Mouse (Mus musculus) hindbrain, embryonic 14.5 days (tissue): ENCODE results near the gene 2810004N23Rik. TPM values are rescaled to one million over a fixed set of nuclear protein-coding genes. Genes with fewer than 3 reads are reported as not detected.

Experiments
- ATAC-seq: fragments of 200-750 bp; cut with Nextera tagmentation; 2 replicates; pipeline ENCODE4 v1.8.0; 2017; ENCODE audit warnings: moderate number of reproducible peaks, mild to moderate bottlenecking, moderate TSS enrichment, moderate library complexity; ENCODE audit not compliant: low FRiP score
- DNase-seq: peaks from one replicate; pipeline ENCODE4 v3.0.0-alpha.2; 2015; ENCODE audit warnings: low spot score
- H3K27ac ChIP-seq: fragments of 300-500 bp; sonication (generic); 2 replicates; pipeline ENCODE4 v1.5.1; 2014; ENCODE audit warnings: mild to moderate bottlenecking, moderate library complexity
- H3K27me3 ChIP-seq: fragments of 300-500 bp; sonication (generic); 2 replicates; pipeline ENCODE4 v1.6.1; 2014; ENCODE audit warnings: mild to moderate bottlenecking, low read length, mixed read lengths; ENCODE audit not compliant: control insufficient read depth, insufficient read depth
- H3K36me3 ChIP-seq: fragments of 300-500 bp; sonication (generic); replicated peaks from 2 replicates; pipeline ENCODE4 v1.6.1; 2014; ENCODE audit not compliant: control insufficient read depth, insufficient read depth
- H3K4me1 ChIP-seq: fragments of 300-500 bp; sonication (generic); replicated peaks from 2 replicates; pipeline ENCODE4 v1.6.1; 2014; ENCODE audit warnings: antibody characterized with exemption, low read length, mixed read lengths; ENCODE audit not compliant: control insufficient read depth, insufficient read depth
- H3K4me2 ChIP-seq: fragments of 300-500 bp; sonication (generic); replicated peaks from 2 replicates; pipeline ENCODE4 v1.6.1; 2014; ENCODE audit warnings: mild to moderate bottlenecking, moderate library complexity
- H3K4me3 ChIP-seq: fragments of 300-500 bp; sonication (generic); replicated peaks from 2 replicates; pipeline ENCODE4 v1.5.1; 2014; ENCODE audit warnings: mild to moderate bottlenecking, low read length
- H3K9ac ChIP-seq: fragments of 300-500 bp; sonication (generic); 2 replicates; pipeline ENCODE4 v1.6.1; 2014
- H3K9me3 ChIP-seq: fragments of 300-500 bp; sonication (generic); 2 replicates; pipeline ENCODE4 v1.6.1; 2016; ENCODE audit warnings: low read length; ENCODE audit not compliant: control insufficient read depth
- WGBS: fragments of 180-500 bp; shearing (Covaris S2); extraction: QIAGEN DNeasy Blood & Tissue Kit; methylation state at CpG from one replicate; pipeline ENCODE4 v1.1.7; 2014; 5-methylcytosine and 5-hydroxymethylcytosine counted together
- polyA plus RNA-seq: library from polyadenylated mRNA; unstranded; fragments of >200 nt; fragmentation: Nextera tagmentation; extraction: Ambion mirVana; gene quantifications from 2 replicates; pipeline ENCODE4 v1.2.1, GENCODE M21; 2014

The 2810004N23Rik gene
- polyA plus RNA-seq, 1 experiment from 2014 or later, result 18.4 TPM

- H3K36me3 ChIP-seq, result peaks cover 43% of the 10 kb centered on the region
- WGBS, result 88% methylated on average over 6 of the region's 6 CpGs
- ATAC-seq, result no peak
Observed at GRCm38 (mm10) chr8:124869708-124870107, 6.8 kb upstream of the 2810004N23Rik start.

GRCm38 (mm10) chr8:124867126-124867525 lies 4.2 kb upstream of the 2810004N23Rik start:
- DNase-seq (no peak), ATAC-seq (no peak)
- peaks cover 7% of the 10 kb centered on the region for H3K4me1 ChIP-seq
- no peaks in the 10 kb centered on the region for H3K9me3 ChIP-seq
- no peak overlapping the region for H3K4me3 ChIP-seq
- no peaks in the 10 kb centered on the region for H3K27me3 ChIP-seq
- H3K9ac ChIP-seq, result no peak overlapping the region
- 93% methylated on average over 2 of the region's 2 CpGs for WGBS
- no peak overlapping the region for H3K4me2 ChIP-seq
- H3K27ac ChIP-seq, result no peak overlapping the region
- peaks cover 17% of the 10 kb centered on the region; the same call in 1 of the 2 replicates for H3K36me3 ChIP-seq

More at GRCm38 (mm10) chr8:124869708-124870107, 6.8 kb upstream of the 2810004N23Rik start:
- no peak overlapping the region for H3K27ac ChIP-seq
- no peak overlapping the region for H3K4me3 ChIP-seq
- H3K4me1 ChIP-seq, result no peaks in the 10 kb centered on the region
- no peaks in the 10 kb centered on the region for H3K9me3 ChIP-seq
- H3K9ac ChIP-seq, result no peak overlapping the region
- no peaks in the 10 kb centered on the region for H3K27me3 ChIP-seq
- no peak for DNase-seq
- no peak overlapping the region for H3K4me2 ChIP-seq

GRCm38 (mm10) chr8:124866669-124867068 lies 3.7 kb upstream of the 2810004N23Rik start:
- Histone ChIP-seq H3K27ac (no peak overlapping the region), H3K36me3 (peaks cover 12% of the 10 kb centered on the region; the same call in 1 of the 2 replicates), H3K4me2 (no peak overlapping the region), H3K9me3 (no peaks in the 10 kb centered on the region), H3K27me3 (no peaks in the 10 kb centered on the region), H3K4me3 (no peak overlapping the region), H3K9ac (no peak overlapping the region), H3K4me1 (peaks cover 7% of the 10 kb centered on the region)
- WGBS, result 82% methylated on average over 3 of the region's 3 CpGs
- DNase-seq, result no peak
- no peak for ATAC-seq

- Histone ChIP-seq H3K9ac (peak overlapping the region; percentile 95), H3K27me3 (no peaks in the 10 kb centered on the region), H3K4me2 (peak overlapping the region; percentile 78), H3K4me3 (peak overlapping the region; percentile 97), H3K36me3 (peaks cover 19% of the 10 kb centered on the region), H3K27ac (peak overlapping the region; percentile 92), H3K4me1 (peaks cover 7% of the 10 kb centered on the region), H3K9me3 (no peaks in the 10 kb centered on the region)
- DNase-seq, result no peak
- ATAC-seq, result no peak
- 20% methylated on average over 8 of the region's 8 CpGs for WGBS
Observed at GRCm38 (mm10) chr8:124863729-124864128, 809 bp upstream of the 2810004N23Rik start.

- Histone ChIP-seq H3K4me1 (peaks cover 7% of the 10 kb centered on the region), H3K9ac (peak overlapping the region; percentile 95), H3K36me3 (peaks cover 24% of the 10 kb centered on the region), H3K4me2 (peak overlapping the region; percentile 78), H3K27ac (peak overlapping the region; percentile 92), H3K4me3 (peak overlapping the region; percentile 97), H3K27me3 (no peaks in the 10 kb centered on the region), H3K9me3 (no peaks in the 10 kb centered on the region)
- DNase-seq (no peak), ATAC-seq (peak; percentile 87)
- WGBS, result under 1% methylated on average over 33 of the region's 33 CpGs
Observed at GRCm38 (mm10) chr8:124863163-124863677, 300 bp upstream of the 2810004N23Rik start.

- no peaks in the 10 kb centered on the region for H3K27me3 ChIP-seq
- WGBS, result 99% methylated on average over 3 of the region's 3 CpGs
- no peak overlapping the region for H3K27ac ChIP-seq
- H3K9me3 ChIP-seq, result no peaks in the 10 kb centered on the region
- ATAC-seq (no peak), DNase-seq (no peak)
- H3K9ac ChIP-seq, result no peak overlapping the region
- H3K4me1 ChIP-seq, result peaks cover 7% of the 10 kb centered on the region
- peaks cover 46% of the 10 kb centered on the region for H3K36me3 ChIP-seq
- no peak overlapping the region for H3K4me3 ChIP-seq
- H3K4me2 ChIP-seq, result no peak overlapping the region
Observed at GRCm38 (mm10) chr8:124860188-124860587, 2.7 kb downstream of the 2810004N23Rik start.

GRCm38 (mm10) chr8:124859466-124859865 lies 3.5 kb downstream of the 2810004N23Rik start:
- no peak overlapping the region for H3K9ac ChIP-seq
- peaks cover 2% of the 10 kb centered on the region; the same call in 1 of the 2 replicates for H3K9me3 ChIP-seq
- H3K36me3 ChIP-seq, result peaks cover 51% of the 10 kb centered on the region
- H3K4me1 ChIP-seq, result peaks cover 7% of the 10 kb centered on the region
- no peak overlapping the region for H3K27ac ChIP-seq
- ATAC-seq (no peak), DNase-seq (no peak)
- no peak overlapping the region for H3K4me3 ChIP-seq
- H3K4me2 ChIP-seq, result no peak overlapping the region
- no peaks in the 10 kb centered on the region for H3K27me3 ChIP-seq

GRCm38 (mm10) chr8:124853511-124853910 lies 9.4 kb downstream of the 2810004N23Rik start:
- no peaks in the 10 kb centered on the region for H3K4me1 ChIP-seq
- DNase-seq, result no peak
- H3K27me3 ChIP-seq, result no peaks in the 10 kb centered on the region
- H3K9ac ChIP-seq, result no peak overlapping the region
- H3K4me2 ChIP-seq, result no peak overlapping the region
- peaks cover 45% of the 10 kb centered on the region for H3K36me3 ChIP-seq
- H3K27ac ChIP-seq, result no peak overlapping the region
- WGBS, result 94% methylated on average over 1 of the region's 1 CpGs
- no peak for ATAC-seq
- H3K9me3 ChIP-seq, result peaks cover 21% of the 10 kb centered on the region
- no peak overlapping the region for H3K4me3 ChIP-seq

GRCm38 (mm10) chr8:124845573-124845972 lies 17.3 kb downstream of the 2810004N23Rik start:
- ATAC-seq (no peak), DNase-seq (no peak)
- no peak overlapping the region for H3K4me3 ChIP-seq
- no peaks in the 10 kb centered on the region for H3K4me1 ChIP-seq
- peaks cover 11% of the 10 kb centered on the region for H3K36me3 ChIP-seq
- no peaks in the 10 kb centered on the region for H3K9me3 ChIP-seq
- WGBS, result 90% methylated on average over 5 of the region's 5 CpGs
- no peak overlapping the region for H3K9ac ChIP-seq
- H3K27me3 ChIP-seq, result no peaks in the 10 kb centered on the region
- no peak overlapping the region for H3K27ac ChIP-seq
- H3K4me2 ChIP-seq, result no peak overlapping the region

- H3K4me3 ChIP-seq, result no peak overlapping the region
- H3K9ac ChIP-seq, result no peak overlapping the region
- H3K4me1 ChIP-seq, result no peaks in the 10 kb centered on the region
- H3K27me3 ChIP-seq, result no peaks in the 10 kb centered on the region
- no peak for DNase-seq
- 81% methylated on average over 3 of the region's 3 CpGs for WGBS
- H3K27ac ChIP-seq, result no peak overlapping the region
- no peak for ATAC-seq
- H3K36me3 ChIP-seq, result peaks cover 16% of the 10 kb centered on the region
- no peaks in the 10 kb centered on the region for H3K9me3 ChIP-seq
- no peak overlapping the region for H3K4me2 ChIP-seq
Observed at GRCm38 (mm10) chr8:124845131-124845530, 17.8 kb downstream of the 2810004N23Rik start.
